Mouse (Mus musculus) gastrocnemius, postnatal 4 days (tissue): ENCODE data around the gene Gm12184. TPM values are rescaled to one million over a fixed set of nuclear protein-coding genes. Genes with fewer than 3 reads are reported as not detected.
A peak's percentile ranks its signal among the peaks of the same experiment; 100 is the strongest.
"Not testable (repeated sequence)": the region's sequence is repeated elsewhere in the genome, so short reads cannot be mapped to it uniquely, and the experiment has no call there.

Experiments
- DNase-seq, 2 experiments: peaks; one replicate each; pipeline ENCODE4 v3.0.0; 2021 to 2022; ENCODE audit warnings: low spot score in 2 of 2, mixed read lengths in 2 of 2
- total RNA-seq, 2 experiments: library from RNA; stranded (reverse); gene quantifications; 2 replicates each; pipeline ENCODE4 v1.2.3; 2021

Gene Gm12184
- total RNA-seq, 2 experiments from 2014 or later, result 1.9 to 4.9 TPM

DNA sequence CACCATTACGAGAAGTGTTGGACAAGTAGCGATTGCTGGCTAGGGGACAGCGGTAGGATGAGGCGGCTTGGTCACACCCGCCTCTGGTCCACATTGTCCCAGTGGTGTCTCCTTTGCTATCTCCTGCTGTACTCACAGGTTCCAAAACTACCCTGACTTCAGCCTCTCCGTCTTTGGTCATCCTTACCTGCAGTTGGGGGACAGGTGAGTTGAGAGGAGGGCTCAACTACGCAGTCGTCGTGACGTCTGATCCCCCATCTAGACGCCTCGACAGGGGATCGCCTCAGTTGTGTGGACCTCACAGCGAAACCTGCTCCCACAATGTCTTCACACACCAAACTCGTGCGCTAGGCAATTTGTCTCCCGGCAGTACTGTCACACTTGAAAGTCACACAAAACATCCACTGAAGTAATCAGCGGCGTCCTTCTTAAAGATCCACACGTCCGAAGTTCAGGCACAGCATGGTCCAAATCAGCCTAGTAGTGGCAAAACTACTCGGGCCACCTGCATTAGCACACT lies 2.1 kb downstream of the Gm12184 start:
- no peak for DNase-seq

DNA sequence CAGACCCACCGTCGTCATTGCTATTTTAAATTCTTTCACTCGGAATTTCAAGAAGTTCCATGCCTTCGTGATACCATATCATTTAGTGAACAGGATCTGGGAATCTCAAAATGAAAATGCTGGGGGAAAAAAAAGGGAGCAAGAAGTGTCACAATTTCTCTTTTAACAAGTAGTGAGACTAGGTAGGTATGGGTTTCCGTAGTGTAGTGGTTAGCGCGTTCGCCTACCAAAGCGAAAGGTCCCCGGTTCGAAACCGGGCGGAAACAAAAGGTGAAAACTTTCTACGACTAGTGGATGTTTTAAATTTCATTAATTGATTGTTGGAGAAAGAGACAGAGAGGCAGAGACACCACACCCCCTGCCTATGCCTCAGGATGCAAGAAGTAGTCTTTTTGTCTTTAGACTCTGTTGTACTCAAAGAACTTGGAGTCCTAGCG lies 2.9 kb downstream of the Gm12184 start:
- no peak for DNase-seq

- no peak for DNase-seq
Measured at GRCm38 (mm10) chr11:48822768-48823512, 3.5 kb downstream of the Gm12184 start.

DNA sequence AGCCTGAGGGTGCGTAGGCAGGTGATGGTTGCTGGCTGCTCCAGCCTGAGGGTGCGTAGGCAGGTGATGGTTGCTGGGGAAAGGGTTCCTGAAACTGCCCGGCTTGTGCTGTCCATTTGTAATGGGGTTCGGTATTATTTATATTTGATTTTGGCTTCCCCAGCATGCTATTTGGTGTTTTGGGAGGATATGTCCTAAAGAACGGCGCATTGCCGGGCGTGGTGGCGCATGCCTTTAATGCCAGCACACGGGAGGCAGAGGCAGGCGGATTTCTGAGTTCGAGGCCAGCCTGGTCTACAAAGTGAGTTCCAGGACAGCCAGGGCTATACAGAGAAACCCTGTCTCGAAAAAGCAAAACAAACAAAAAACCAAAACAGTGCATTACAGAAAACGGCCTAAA lies 5.2 kb downstream of the Gm12184 start:
- DNase-seq, result not testable (repeated sequence)

DNA sequence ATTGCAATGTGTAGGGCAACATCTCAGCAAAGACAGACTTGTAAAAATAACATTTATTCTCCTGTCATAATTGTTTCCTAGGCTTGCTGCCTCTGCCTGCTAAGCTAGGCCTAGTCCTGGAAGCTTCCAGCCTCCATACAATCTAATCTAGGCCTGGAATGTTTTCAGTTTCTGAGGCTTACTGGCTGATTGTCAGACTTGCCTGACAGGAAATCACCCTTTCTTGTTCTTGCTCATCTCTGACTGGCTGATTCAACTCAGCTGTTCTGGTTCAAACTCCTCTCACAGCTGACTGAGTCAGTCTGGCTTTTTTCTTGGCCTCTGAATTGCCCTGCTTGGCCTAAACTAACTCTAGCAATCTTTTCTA lies 6.2 kb downstream of the Gm12184 start:
- DNase-seq, result no peak

- DNase-seq, result no peak
Measured at GRCm38 (mm10) chr11:48819614-48820307, 6.7 kb downstream of the Gm12184 start.

DNA sequence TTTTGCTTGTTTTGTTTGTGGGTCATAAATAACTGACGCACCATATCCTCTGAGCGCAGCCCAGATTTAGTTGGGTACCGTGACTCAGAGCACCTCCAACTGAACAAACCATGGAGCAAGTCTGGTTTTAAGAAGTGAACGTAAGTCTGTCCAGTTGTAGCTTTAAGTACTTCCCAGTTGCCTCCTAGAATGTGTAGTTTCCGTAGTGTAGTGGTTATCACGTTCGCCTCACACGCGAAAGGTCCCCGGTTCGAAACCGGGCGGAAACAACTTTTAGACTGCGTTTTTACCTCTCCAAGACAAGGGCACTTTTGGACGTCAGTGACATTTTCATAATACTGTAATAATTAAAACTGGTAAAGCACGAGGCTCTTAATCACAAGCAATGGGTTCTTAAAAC lies 8.1 kb downstream of the Gm12184 start:
- peak; percentile 49 to 69 for DNase-seq

DNA sequence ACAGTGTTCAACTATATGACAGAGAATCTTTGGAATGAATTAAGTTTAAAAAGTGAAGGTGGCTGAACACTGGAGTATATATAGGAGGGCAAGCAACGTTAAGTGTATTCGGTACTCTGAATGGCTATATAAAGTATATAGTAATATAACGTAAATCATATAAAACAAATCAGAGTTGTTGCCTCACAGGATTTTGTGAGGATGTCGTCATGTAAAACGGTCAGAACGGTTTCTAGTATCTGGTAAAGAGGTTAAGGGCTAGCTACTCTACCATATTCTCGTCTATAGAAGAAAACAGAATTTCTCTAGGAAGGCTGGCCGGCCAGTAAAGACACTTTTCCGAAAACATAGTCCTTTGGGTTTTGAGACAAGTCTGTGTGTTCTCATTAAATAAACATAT lies 8.7 kb downstream of the Gm12184 start:
- DNase-seq, result no peak

- DNase-seq, result peak; percentile 98 to 99
Measured at GRCm38 (mm10) chr11:48816800-48817665, 9.4 kb downstream of the Gm12184 start, which contains the start of gene Trim41. Gene Trim41 (minus strand): TSS chr11:48817353.

- peak; percentile 25 to 42 for DNase-seq
Measured at GRCm38 (mm10) chr11:48816281-48816781, 10.1 kb downstream of the Gm12184 start.

- DNase-seq, result no peak
Measured at GRCm38 (mm10) chr11:48815851-48816250, 10.6 kb downstream of the Gm12184 start.

DNA sequence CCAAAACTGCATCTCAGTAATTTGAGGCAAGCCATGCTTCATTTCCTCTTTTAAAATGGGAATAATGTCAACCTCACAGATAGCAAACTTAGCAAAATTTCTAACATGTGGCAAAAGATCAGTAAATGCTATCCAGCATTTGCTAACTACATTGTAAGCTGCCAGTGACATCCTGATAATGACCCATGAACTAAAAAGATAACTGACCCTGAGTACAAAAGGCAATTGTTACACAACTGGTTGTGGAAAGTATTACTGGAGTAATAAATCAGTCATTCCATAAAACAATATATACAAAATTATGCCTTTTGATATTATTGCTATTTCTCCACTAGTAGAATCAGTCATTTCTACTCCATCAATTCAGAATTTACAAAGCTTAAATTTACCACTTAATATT lies 12.7 kb downstream of the Gm12184 start:
- DNase-seq, result no peak

- DNase-seq, result no peak
Measured at GRCm38 (mm10) chr11:48810142-48810541, 16.3 kb downstream of the Gm12184 start.

GRCm38 (mm10) chr11:48809434-48809830 lies 17.0 kb downstream of the Gm12184 start:
- DNase-seq, result no peak

DNA sequence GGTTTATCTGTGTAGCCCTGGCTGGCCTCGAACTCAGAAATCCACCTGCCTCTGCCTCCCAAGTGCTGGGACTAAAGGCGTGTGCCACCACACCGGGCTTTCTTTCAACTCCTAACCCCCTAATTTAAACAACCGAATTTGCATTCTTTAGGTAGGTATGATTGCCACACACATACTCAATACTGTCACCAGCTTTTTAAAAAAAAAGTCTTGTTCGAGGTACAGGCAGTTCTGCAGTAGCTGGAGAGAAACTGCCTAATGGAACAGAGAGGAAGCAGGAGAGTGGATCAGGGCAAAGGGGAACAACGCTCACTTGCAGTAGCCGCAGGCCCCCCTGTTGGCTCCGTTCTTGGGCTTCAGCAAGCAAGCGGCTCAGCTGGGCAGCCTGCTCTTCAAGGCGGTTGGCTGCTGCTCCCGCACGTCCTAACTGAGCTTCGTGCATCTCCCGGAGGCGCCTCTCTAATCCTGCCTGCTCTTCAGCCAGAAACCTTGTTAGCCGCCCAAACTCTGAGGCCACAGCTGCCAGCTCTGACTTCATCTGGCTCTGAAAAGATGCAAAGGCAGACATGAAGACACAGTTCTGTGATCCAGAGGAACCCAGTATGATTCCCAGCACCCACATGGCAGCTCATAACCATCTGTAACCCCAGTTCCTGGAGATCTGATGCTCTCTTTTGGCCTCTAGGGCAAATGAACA lies 17.6 kb downstream of the Gm12184 start:
- DNase-seq, result peak; percentile 54 to 78

GRCm38 (mm10) chr11:48808304-48808646 lies 18.2 kb downstream of the Gm12184 start:
- DNase-seq, result no peak

GRCm38 (mm10) chr11:48807563-48808303 lies 18.7 kb downstream of the Gm12184 start:
- no peak for DNase-seq

DNA sequence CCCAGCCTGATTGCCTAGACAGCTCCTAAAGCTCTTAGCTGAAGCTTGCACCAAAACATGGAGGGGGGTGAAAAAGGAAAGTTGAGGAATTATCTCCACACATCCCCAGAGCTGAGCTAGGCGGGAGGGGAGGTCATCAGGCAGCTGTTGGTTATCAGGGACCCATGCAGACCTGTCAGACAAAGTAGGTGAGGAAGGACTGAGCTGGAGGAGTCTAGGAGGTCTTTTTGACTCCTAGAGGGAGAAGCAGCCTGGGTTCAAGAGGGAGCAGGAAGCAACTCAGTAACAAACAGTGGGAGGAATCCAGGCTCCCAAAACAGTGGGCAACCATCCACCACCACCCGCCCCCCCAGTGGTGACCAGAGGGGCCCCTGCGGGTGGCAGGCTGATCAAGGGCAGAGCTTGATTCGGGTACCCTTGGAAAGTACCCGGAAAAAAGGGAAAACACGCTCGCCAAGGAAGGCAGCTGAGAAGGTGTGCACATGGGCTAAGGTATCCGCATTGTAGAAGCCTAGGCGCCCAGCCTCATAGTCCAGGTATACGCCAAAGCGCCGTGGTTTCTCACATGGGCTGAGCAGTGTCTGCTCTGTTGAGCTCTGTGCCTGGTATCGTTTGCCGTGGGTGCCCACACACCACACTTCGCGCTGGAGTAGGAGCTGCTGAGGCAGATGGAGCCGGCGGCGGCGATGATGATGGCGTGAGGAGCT lies 19.4 kb downstream of the Gm12184 start:
- peak in 1 of 2 experiments; percentile 13 for DNase-seq

DNA sequence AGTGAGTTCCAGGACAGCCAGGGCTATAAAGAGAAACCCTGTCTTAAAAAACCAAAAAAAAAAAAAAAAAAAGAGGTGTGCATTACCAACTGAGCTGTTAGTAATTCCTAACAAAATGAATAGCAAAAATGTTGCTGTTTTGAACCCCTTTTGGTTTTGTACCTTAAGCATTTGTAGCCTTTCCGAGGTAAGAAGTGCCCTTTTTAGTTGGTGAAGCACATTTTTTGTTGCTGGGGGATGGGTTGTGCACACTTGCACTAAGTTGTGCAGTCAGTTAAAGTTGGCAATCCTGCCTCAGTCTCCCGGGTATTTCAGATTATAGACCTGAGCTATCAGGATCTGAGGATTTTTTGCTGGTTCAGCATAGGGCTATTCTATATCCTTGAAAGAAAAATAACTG lies 21.5 kb downstream of the Gm12184 start:
- no peak for DNase-seq
